Mouse (Mus musculus): ENCODE measurements around the gene Rbms1. TPM values are rescaled to one million over a fixed set of nuclear protein-coding genes. Genes with fewer than 3 reads are reported as not detected.

Rbms1 gene
- 10 to 100 TPM; 36.3 to 42.7 TPM for total RNA-seq (2021)
- long read RNA-seq, experiment 1, full-length matches to known transcripts, result 5 of 26 reads
- long read RNA-seq, experiment 1, partial matches to known transcripts, result 2 of 26 reads
- long read RNA-seq, experiment 1, other reads (novel, unspliced or antisense), result 19 of 26 reads
- long read RNA-seq, experiment 2, partial matches to known transcripts, result 4 of 14 reads
- long read RNA-seq, experiment 2, other reads (novel, unspliced or antisense), result 8 of 14 reads

- DNase-seq, result peak; percentile 86 to 87
Measured at GRCm38 (mm10) chr2:60962671-60963421, at the start of gene Rbms1. Gene Rbms1 (minus strand): TSS chr2:60963192.

GRCm38 (mm10) chr2:61012249-61012828 is 49.3 kb upstream of the Rbms1 start:
- DNase-seq, result no peak

GRCm38 (mm10) chr2:60986286-60986685 is 23.3 kb upstream of the Rbms1 start:
- DNase-seq, result peak in 1 of 2 experiments; percentile 3

- DNase-seq, result peak; percentile 40 to 44
Measured at GRCm38 (mm10) chr2:60978538-60979313, 15.7 kb upstream of the Rbms1 start.

- DNase-seq, result no peak
Measured at GRCm38 (mm10) chr2:60972189-60972814, 9.3 kb upstream of the Rbms1 start.

GRCm38 (mm10) chr2:60963616-60964015 is 624 bp upstream of the Rbms1 start:
- DNase-seq, result no peak

- DNase-seq, result peak; percentile 74
Measured at GRCm38 (mm10) chr2:60962001-60962670, 856 bp downstream of the Rbms1 start.

GRCm38 (mm10) chr2:60961281-60961680 is 1.7 kb downstream of the Rbms1 start:
- DNase-seq, result peak in 1 of 2 experiments; percentile 35

GRCm38 (mm10) chr2:60948241-60948640 is 14.8 kb downstream of the Rbms1 start:
- peak in 1 of 2 experiments; percentile 27 for DNase-seq

- no peak for DNase-seq
Measured at GRCm38 (mm10) chr2:60947817-60948216, 15.2 kb downstream of the Rbms1 start.

GRCm38 (mm10) chr2:60940454-60940961 is 22.5 kb downstream of the Rbms1 start:
- peak in 1 of 2 experiments; percentile 60 for DNase-seq

- peak in 1 of 2 experiments; percentile 27 for DNase-seq
Measured at GRCm38 (mm10) chr2:60939957-60940356, 23.0 kb downstream of the Rbms1 start.

- no peak for DNase-seq
Measured at GRCm38 (mm10) chr2:60936910-60937309, 26.1 kb downstream of the Rbms1 start.

- no peak for DNase-seq
Measured at GRCm38 (mm10) chr2:60928948-60929347, 34.0 kb downstream of the Rbms1 start.

GRCm38 (mm10) chr2:60927906-60928775 is 34.9 kb downstream of the Rbms1 start:
- DNase-seq, result no peak

- peak in 1 of 2 experiments; percentile 30 for DNase-seq
Measured at GRCm38 (mm10) chr2:60925063-60925462, 37.9 kb downstream of the Rbms1 start.

- DNase-seq, result peak in 1 of 2 experiments; percentile 27
Measured at GRCm38 (mm10) chr2:60923756-60924544, 39.0 kb downstream of the Rbms1 start.

GRCm38 (mm10) chr2:60923111-60923510 is 39.9 kb downstream of the Rbms1 start:
- peak in 1 of 2 experiments; percentile 44 for DNase-seq

- peak; percentile 72 to 82 for DNase-seq
Measured at GRCm38 (mm10) chr2:60922351-60922750, 40.6 kb downstream of the Rbms1 start.
